Mouse (Mus musculus) G1E (cell line): Measurements from ENCODE around the gene Shb. TPM values are rescaled to one million over a fixed set of nuclear protein-coding genes. Genes with fewer than 3 reads are reported as not detected.

Source experiments
- ATAC-seq: 2 replicates; pipeline ENCODE4 v1.8.0; 2016; ENCODE audit warnings: mild to moderate bottlenecking; ENCODE audit not compliant: insufficient number of reproducible peaks, poor library complexity, low FRiP score, severe bottlenecking; ENCODE audit errors: extremely low read depth
- DNase-seq: peaks from one replicate; pipeline ENCODE4 v3.0.0; 2012; ENCODE audit warnings: low spot score
- H3K27me3 ChIP-seq: 2 replicates; pipeline ENCODE4 v1.6.1; 2012; ENCODE audit warnings: mild to moderate bottlenecking, low read length, inconsistent platforms; ENCODE audit not compliant: insufficient read depth
- H3K36me3 ChIP-seq: replicated peaks from 2 replicates; pipeline ENCODE3; 2012; ENCODE audit warnings: mild to moderate bottlenecking, inconsistent platforms
- H3K4me1 ChIP-seq: 2 replicates; pipeline ENCODE4 v1.6.1; 2012; ENCODE audit warnings: low read depth, low read length, inconsistent platforms, mixed read lengths; ENCODE audit not compliant: insufficient read depth
- H3K4me3 ChIP-seq: 2 replicates; pipeline ENCODE4 v1.5.1; 2012; ENCODE audit warnings: low read depth, mild to moderate bottlenecking, inconsistent platforms, low read length, moderate library complexity, mixed read lengths
- H3K9me3 ChIP-seq: replicated peaks from 2 replicates; pipeline ENCODE4 v1.6.1; 2012; ENCODE audit warnings: inconsistent platforms
- CTCF ChIP-seq: IDR thresholded peaks from 2 replicates; pipeline ENCODE4 v1.5.1; 2012; ENCODE audit warnings: low read depth, low read length, inconsistent platforms, mixed read lengths
- GATA1 ChIP-seq: IDR thresholded peaks from 2 replicates; pipeline ENCODE4 v1.6.1; 2012; ENCODE audit warnings: borderline replicate concordance, low read length, inconsistent platforms, mixed read lengths
- GATA2 ChIP-seq: IDR thresholded peaks from 2 replicates; pipeline ENCODE4 v1.6.1; 2012; ENCODE audit warnings: low read depth, low read length, inconsistent platforms, borderline replicate concordance
- POLR2AphosphoS5 ChIP-seq: IDR thresholded peaks from 2 replicates; pipeline ENCODE4 v1.6.1; 2012; ENCODE audit warnings: low read depth, low read length, inconsistent platforms; ENCODE audit not compliant: insufficient replicate concordance
- TAL1 ChIP-seq: conservative IDR thresholded peaks from 2 replicates; pipeline ENCODE4 v1.6.1; 2012; ENCODE audit warnings: low read depth, low read length, inconsistent platforms, mixed read lengths
- polyA plus RNA-seq: library from polyadenylated mRNA; stranded (reverse); fragments of >175 nt; gene quantifications from 2 replicates; pipeline ENCODE4 v1.2.3, GENCODE M21; 2012
- total RNA-seq, 2 experiments: library from RNA; stranded (forward) in 1 of 2; stranded (reverse) in 1 of 2; fragments of 200-1000 nt in 1 of 2; fragments of >200 nt in 1 of 2; fragmentation: Nextera tagmentation in 1 of 2; gene quantifications; 2 replicates each; pipeline ENCODE4 v1.2.3; 2014 to 2017

The Shb gene
- total and polyA plus RNA-seq, 3 experiments: not detected

DNA sequence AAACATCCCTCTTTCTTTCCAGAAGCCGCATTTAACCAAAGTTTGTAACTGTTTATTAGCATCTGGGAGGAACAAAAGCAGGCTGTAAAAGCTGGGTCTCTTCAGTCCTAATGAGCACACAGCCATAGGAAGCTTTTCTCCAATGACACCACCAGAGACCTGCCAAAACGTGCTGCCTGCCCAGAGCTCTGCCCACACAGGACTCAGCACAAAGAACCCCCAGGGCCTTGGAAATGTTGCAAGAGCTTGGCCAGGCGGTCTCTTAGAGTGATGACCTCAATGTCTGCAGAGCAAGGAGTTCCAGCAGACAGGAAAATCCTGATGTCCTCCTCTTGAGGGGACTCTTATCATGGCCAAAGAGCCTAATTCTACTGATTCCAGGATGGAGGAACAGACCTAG, 28.5 kb downstream of the Shb start:
- no peak for TF ChIP-seq CTCF
- TF ChIP-seq TAL1: no peak
- no peak for TF ChIP-seq GATA2
- no peak for TF ChIP-seq POLR2AphosphoS5
- no peak for TF ChIP-seq GATA1
- H3K4me1 ChIP-seq: no peaks in the 10 kb centered on the region
- no peak for DNase-seq
- H3K27me3 ChIP-seq: peaks cover 15% of the 10 kb centered on the region
- H3K36me3 ChIP-seq: no peaks in the 10 kb centered on the region
- H3K9me3 ChIP-seq: no peaks in the 10 kb centered on the region
- H3K4me3 ChIP-seq: no peak overlapping the region
- no peak for ATAC-seq

DNA sequence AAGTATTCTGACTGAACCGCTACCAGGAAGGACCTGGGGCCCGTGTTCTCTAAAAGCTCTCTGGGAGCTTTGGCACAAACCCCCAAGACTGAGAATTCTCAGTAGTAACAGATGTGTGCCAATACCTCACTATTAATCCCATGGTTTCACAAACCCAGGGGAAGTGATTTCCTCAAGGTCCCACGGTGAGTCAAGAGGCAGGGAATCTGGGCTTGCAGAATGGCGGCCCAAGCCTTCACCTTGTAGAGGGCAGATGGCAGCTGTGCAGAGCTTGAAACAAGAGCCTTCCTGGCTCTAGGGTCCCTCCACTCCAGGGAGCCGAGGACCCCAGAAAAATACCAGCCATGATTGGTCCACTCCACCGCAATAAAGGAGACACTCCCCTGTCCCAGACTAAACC, 28.9 kb downstream of the Shb start:
- TF ChIP-seq TAL1: no peak
- TF ChIP-seq CTCF: no peak
- no peak for TF ChIP-seq GATA1
- TF ChIP-seq POLR2AphosphoS5: no peak
- no peak for TF ChIP-seq GATA2
- ATAC-seq (no peak), DNase-seq (no peak)
- Histone ChIP-seq H3K9me3 (no peaks in the 10 kb centered on the region), H3K27me3 (peaks cover 15% of the 10 kb centered on the region), H3K36me3 (no peaks in the 10 kb centered on the region), H3K4me3 (no peak overlapping the region), H3K4me1 (no peaks in the 10 kb centered on the region)

- DNase-seq: no peak
- no peaks in the 10 kb centered on the region for H3K36me3 ChIP-seq
- no peak for ATAC-seq
- H3K9me3 ChIP-seq: no peaks in the 10 kb centered on the region
- H3K4me1 ChIP-seq: no peaks in the 10 kb centered on the region
- H3K4me3 ChIP-seq: no peak overlapping the region
- TF ChIP-seq GATA1 (no peak), CTCF (no peak), POLR2AphosphoS5 (no peak), TAL1 (no peak), GATA2 (no peak)
- peaks cover 17% of the 10 kb centered on the region for H3K27me3 ChIP-seq
Measured at GRCm38 (mm10) chr4:45502002-45502401, 30.3 kb downstream of the Shb start.

DNA sequence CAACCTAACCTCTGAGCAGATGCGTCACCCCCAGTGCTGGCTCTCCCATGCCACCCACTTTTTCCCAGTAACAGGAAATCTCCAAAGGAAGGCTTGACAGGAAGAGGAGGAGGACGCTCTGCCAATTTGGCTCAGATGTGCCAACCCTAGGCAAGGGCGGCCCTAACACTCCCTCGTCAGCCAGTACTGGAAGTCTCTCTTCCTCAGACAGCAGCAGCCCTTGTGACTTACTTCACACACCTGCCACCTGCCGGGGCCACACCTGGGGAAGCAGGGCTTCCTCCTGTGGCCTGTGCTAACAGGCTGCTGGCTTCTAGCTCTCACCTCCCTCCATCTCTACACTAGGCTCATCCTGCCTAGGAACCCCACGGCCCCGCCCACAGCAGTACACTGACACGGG, 31.9 kb downstream of the Shb start:
- no peak for ATAC-seq
- no peak for DNase-seq
- Histone ChIP-seq H3K4me3 (no peak overlapping the region), H3K4me1 (no peaks in the 10 kb centered on the region), H3K36me3 (no peaks in the 10 kb centered on the region), H3K27me3 (peaks cover 14% of the 10 kb centered on the region), H3K9me3 (no peaks in the 10 kb centered on the region)
- TF ChIP-seq GATA2 (no peak), TAL1 (no peak)

- Histone ChIP-seq H3K27me3 (peaks cover 14% of the 10 kb centered on the region), H3K36me3 (no peaks in the 10 kb centered on the region), H3K4me3 (no peak overlapping the region), H3K9me3 (no peaks in the 10 kb centered on the region), H3K4me1 (no peaks in the 10 kb centered on the region)
- ATAC-seq (no peak), DNase-seq (no peak)
- TF ChIP-seq CTCF (no peak), TAL1 (no peak), GATA1 (no peak), POLR2AphosphoS5 (no peak), GATA2 (no peak)
Measured at GRCm38 (mm10) chr4:45499556-45499955, 32.7 kb downstream of the Shb start.

DNA sequence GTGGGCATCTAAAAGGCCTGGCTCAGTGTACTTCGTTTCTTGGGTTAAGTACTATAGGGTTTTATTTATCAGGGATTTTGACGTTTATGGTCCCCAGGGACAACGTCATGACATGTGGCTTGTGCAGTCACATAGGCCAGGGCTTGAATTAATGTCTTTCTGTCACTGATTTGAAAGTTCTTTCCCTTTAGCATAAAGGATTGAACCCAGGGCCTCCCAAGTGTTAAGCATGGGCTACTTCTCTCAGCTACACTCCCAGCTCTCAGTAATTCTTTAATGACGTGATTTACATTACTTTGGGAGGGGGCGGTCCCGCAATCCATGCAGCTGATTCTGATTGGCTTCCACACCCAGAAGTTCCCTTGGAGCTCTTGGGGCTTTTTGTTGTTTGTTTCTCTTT, 33.2 kb downstream of the Shb start:
- Histone ChIP-seq H3K36me3 (no peaks in the 10 kb centered on the region), H3K4me3 (no peak overlapping the region), H3K27me3 (peaks cover 15% of the 10 kb centered on the region), H3K4me1 (no peaks in the 10 kb centered on the region), H3K9me3 (no peaks in the 10 kb centered on the region)
- ATAC-seq (no peak), DNase-seq (no peak)
- TF ChIP-seq GATA1 (no peak), GATA2 (no peak)

DNA sequence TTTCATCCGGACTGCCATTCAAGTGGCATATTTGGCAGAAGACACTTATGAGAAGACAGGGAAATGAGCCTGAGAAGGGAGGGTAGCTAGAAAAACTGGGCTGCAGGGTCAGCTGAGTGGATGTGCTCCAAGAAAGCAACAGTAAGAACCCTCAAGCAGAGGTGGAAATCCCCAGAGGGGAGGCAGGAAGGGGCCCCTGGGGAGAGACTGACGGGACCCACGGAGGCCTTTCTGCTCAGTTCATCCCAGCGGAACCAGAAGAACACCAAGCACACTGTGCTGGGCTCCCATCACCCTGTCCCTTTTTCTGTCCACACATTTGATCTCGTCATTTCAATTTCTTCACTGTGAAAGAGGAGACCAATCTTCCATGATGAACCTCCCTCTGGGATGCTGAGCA, 33.9 kb downstream of the Shb start:
- no peaks in the 10 kb centered on the region for H3K36me3 ChIP-seq

More for the DNA sequence above, 33.9 kb downstream of the Shb start:
- no peak for TF ChIP-seq GATA2
- no peak for TF ChIP-seq GATA1
- TF ChIP-seq CTCF: no peak
- TF ChIP-seq TAL1: no peak
- TF ChIP-seq POLR2AphosphoS5: no peak
- ATAC-seq (no peak), DNase-seq (no peak)
- Histone ChIP-seq H3K9me3 (no peaks in the 10 kb centered on the region), H3K27me3 (peaks cover 13% of the 10 kb centered on the region), H3K4me3 (no peak overlapping the region), H3K4me1 (no peaks in the 10 kb centered on the region)
